Mouse (Mus musculus): Measurements from ENCODE around the gene Pgf. TPM values are rescaled to one million over a fixed set of nuclear protein-coding genes. Genes with fewer than 3 reads are reported as not detected.

Gene Pgf
- polyA plus RNA-seq, 1 experiment = 49.6 TPM

- no peak for TF ChIP-seq CTCF (IDR thresholded peaks at IDR 0.05; ENCODE audit: control insufficient read depth, insufficient read depth, insufficient read length)
- Histone ChIP-seq H3K36me3 (ENCODE audit: control insufficient read depth, insufficient read depth) (peaks cover under 1% of the 10 kb centered on the region), H3K79me2 (ENCODE audit: control insufficient read depth, insufficient read depth) (peaks cover 31% of the 10 kb centered on the region), H3K27me3 (ENCODE audit: control insufficient read depth, insufficient read depth, insufficient read length) (no peaks in the 10 kb centered on the region), H3K79me3 (ENCODE audit: low read depth) (peaks cover 11% of the 10 kb centered on the region), H3ac (ENCODE audit: control insufficient read depth, insufficient read length, low read depth) (no peak overlapping the region), H3K4me3 (ENCODE audit: insufficient read depth, poor library complexity, severe bottlenecking) (no peak overlapping the region)
Observed at GRCm38 (mm10) chr12:85178294-85178693, 704 bp upstream of the Pgf start.

GRCm38 (mm10) chr12:85176846-85177523, 605 bp downstream of the Pgf start:
- Histone ChIP-seq H3K27me3 (ENCODE audit: control insufficient read depth, insufficient read depth, insufficient read length) (no peaks in the 10 kb centered on the region), H3K79me2 (ENCODE audit: control insufficient read depth, insufficient read depth) (peaks cover 31% of the 10 kb centered on the region), H3K36me3 (ENCODE audit: control insufficient read depth, insufficient read depth) (peaks cover 11% of the 10 kb centered on the region), H3K79me3 (ENCODE audit: low read depth) (peaks cover 11% of the 10 kb centered on the region), H3K4me3 (ENCODE audit: insufficient read depth, poor library complexity, severe bottlenecking) (peak overlapping the region; percentile 47), H3ac (ENCODE audit: control insufficient read depth, insufficient read length, low read depth) (peak overlapping the region; percentile 50)
- TF ChIP-seq USF1 (IDR thresholded peaks at IDR 0.05; ENCODE audit: low read depth) = no peak
- TF ChIP-seq CEBPB (IDR thresholded peaks at IDR 0.05; ENCODE audit: low read depth) = no peak
- no peak for TF ChIP-seq MYOG (IDR thresholded peaks at IDR 0.05; ENCODE audit: control insufficient read depth, extremely low read depth, insufficient read length)
- no peak for TF ChIP-seq FOSL1 (IDR thresholded peaks at IDR 0.05; ENCODE audit: insufficient read depth, low read length, poor library complexity, severe bottlenecking)

- Histone ChIP-seq H3K79me3 (ENCODE audit: low read depth) (peaks cover 11% of the 10 kb centered on the region), H3ac (ENCODE audit: control insufficient read depth, insufficient read length, low read depth) (peak overlapping the region; percentile 50), H3K4me3 (ENCODE audit: insufficient read depth, poor library complexity, severe bottlenecking) (peak overlapping the region; percentile 47), H3K27me3 (ENCODE audit: control insufficient read depth, insufficient read depth, insufficient read length) (no peaks in the 10 kb centered on the region), H3K36me3 (ENCODE audit: control insufficient read depth, insufficient read depth) (peaks cover 14% of the 10 kb centered on the region), H3K79me2 (ENCODE audit: control insufficient read depth, insufficient read depth) (peaks cover 31% of the 10 kb centered on the region)
- TF ChIP-seq FOSL1 (IDR thresholded peaks at IDR 0.05; ENCODE audit: insufficient read depth, low read length, poor library complexity, severe bottlenecking) (no peak), MYOG (IDR thresholded peaks at IDR 0.05; ENCODE audit: control insufficient read depth, extremely low read depth, insufficient read length) (no peak), USF1 (IDR thresholded peaks at IDR 0.05; ENCODE audit: low read depth) (no peak), MAX (IDR thresholded peaks at IDR 0.05) (no peak), CEBPB (IDR thresholded peaks at IDR 0.05; ENCODE audit: low read depth) (no peak), MYOD1 (IDR thresholded peaks at IDR 0.05; ENCODE audit: control insufficient read depth, insufficient read length, low read depth) (no peak), CTCF (IDR thresholded peaks at IDR 0.05; ENCODE audit: control insufficient read depth, insufficient read depth, insufficient read length) (no peak)
Observed at GRCm38 (mm10) chr12:85175926-85176845, 1.4 kb downstream of the Pgf start.

- TF ChIP-seq FOSL1 (IDR thresholded peaks at IDR 0.05; ENCODE audit: insufficient read depth, low read length, poor library complexity, severe bottlenecking) = no peak
- TF ChIP-seq MYOD1 (IDR thresholded peaks at IDR 0.05; ENCODE audit: control insufficient read depth, insufficient read length, low read depth) = no peak
- TF ChIP-seq MAX (IDR thresholded peaks at IDR 0.05) = no peak
- no peak for TF ChIP-seq MYOG (IDR thresholded peaks at IDR 0.05; ENCODE audit: control insufficient read depth, extremely low read depth, insufficient read length)
- no peak for TF ChIP-seq USF1 (IDR thresholded peaks at IDR 0.05; ENCODE audit: low read depth)
- no peak for TF ChIP-seq CEBPB (IDR thresholded peaks at IDR 0.05; ENCODE audit: low read depth)
- Histone ChIP-seq H3K4me3 (ENCODE audit: insufficient read depth, poor library complexity, severe bottlenecking) (peak overlapping the region; percentile 47), H3K27me3 (ENCODE audit: control insufficient read depth, insufficient read depth, insufficient read length) (no peaks in the 10 kb centered on the region)
Observed at GRCm38 (mm10) chr12:85175087-85175675, 2.4 kb downstream of the Pgf start.

GRCm38 (mm10) chr12:85174016-85174415, 3.6 kb downstream of the Pgf start:
- Histone ChIP-seq H3K79me2 (ENCODE audit: control insufficient read depth, insufficient read depth) (peaks cover 31% of the 10 kb centered on the region), H3ac (ENCODE audit: control insufficient read depth, insufficient read length, low read depth) (no peak overlapping the region), H3K79me3 (ENCODE audit: low read depth) (peaks cover 11% of the 10 kb centered on the region), H3K4me3 (ENCODE audit: insufficient read depth, poor library complexity, severe bottlenecking) (no peak overlapping the region), H3K36me3 (ENCODE audit: control insufficient read depth, insufficient read depth) (peaks cover 27% of the 10 kb centered on the region), H3K27me3 (ENCODE audit: control insufficient read depth, insufficient read depth, insufficient read length) (no peaks in the 10 kb centered on the region)
- no peak for TF ChIP-seq MAX (IDR thresholded peaks at IDR 0.05)
- TF ChIP-seq MYOD1 (IDR thresholded peaks at IDR 0.05; ENCODE audit: control insufficient read depth, insufficient read length, low read depth) = no peak
- no peak for TF ChIP-seq MYOG (IDR thresholded peaks at IDR 0.05; ENCODE audit: control insufficient read depth, extremely low read depth, insufficient read length)
- no peak for TF ChIP-seq USF1 (IDR thresholded peaks at IDR 0.05; ENCODE audit: low read depth)
- no peak for TF ChIP-seq CEBPB (IDR thresholded peaks at IDR 0.05; ENCODE audit: low read depth)
- no peak for TF ChIP-seq FOSL1 (IDR thresholded peaks at IDR 0.05; ENCODE audit: insufficient read depth, low read length, poor library complexity, severe bottlenecking)
- TF ChIP-seq CTCF (IDR thresholded peaks at IDR 0.05; ENCODE audit: control insufficient read depth, insufficient read depth, insufficient read length) = no peak

More at GRCm38 (mm10) chr12:85175087-85175675, 2.4 kb downstream of the Pgf start:
- peak overlapping the region; percentile 29 for H3ac ChIP-seq (ENCODE audit: control insufficient read depth, insufficient read length, low read depth)
- peaks cover 31% of the 10 kb centered on the region for H3K79me2 ChIP-seq (ENCODE audit: control insufficient read depth, insufficient read depth)
- peaks cover 11% of the 10 kb centered on the region for H3K79me3 ChIP-seq (ENCODE audit: low read depth)
- H3K36me3 ChIP-seq (ENCODE audit: control insufficient read depth, insufficient read depth) = peaks cover 22% of the 10 kb centered on the region

Measured in C2C12 (cell line).